Mouse (Mus musculus): ENCODE data around the gene Cyp26c1. TPM values are rescaled to one million over a fixed set of nuclear protein-coding genes. Genes with fewer than 3 reads are reported as not detected.

Cyp26c1 gene
- polyA plus RNA-seq, 1 experiment: 0.06 TPM

- no peak for TF ChIP-seq POLR2A (IDR thresholded peaks at IDR 0.05; ENCODE audit: low read depth, low read length)
- TF ChIP-seq CTCF (IDR thresholded peaks at IDR 0.05; ENCODE audit: extremely low read depth, insufficient read length, insufficient replicate concordance, low read depth, low read length): no peak
- no peak overlapping the region for H3K27ac ChIP-seq (ENCODE audit: insufficient read depth, low read depth, low read length)
- H3K4me3 ChIP-seq (ENCODE audit: low read depth, low read length): no peak overlapping the region
- WGBS: 46% methylated on average over 1 of the region's 1 CpGs
- no peaks in the 10 kb centered on the region for H3K36me3 ChIP-seq (ENCODE audit: control insufficient read depth, insufficient read depth, low read length)
- H3K4me1 ChIP-seq (ENCODE audit: control insufficient read depth, insufficient read depth, insufficient read length, low read length): no peaks in the 10 kb centered on the region
- H3K27me3 ChIP-seq (ENCODE audit: control insufficient read depth, insufficient read depth, low read length): no peaks in the 10 kb centered on the region
These were observed 30.6 kb downstream of the Cyp26c1 start for GRCm38 (mm10) chr19:37715980-37716379.

- WGBS: 73% methylated on average over 12 of the region's 12 CpGs
- no peak overlapping the region for H3K4me3 ChIP-seq (ENCODE audit: low read depth, low read length)
- TF ChIP-seq POLR2A (IDR thresholded peaks at IDR 0.05; ENCODE audit: low read depth, low read length) (no peak), CTCF (IDR thresholded peaks at IDR 0.05; ENCODE audit: extremely low read depth, insufficient read length, insufficient replicate concordance, low read depth, low read length) (no peak)
- H3K27me3 ChIP-seq (ENCODE audit: control insufficient read depth, insufficient read depth, low read length): no peaks in the 10 kb centered on the region
- no peaks in the 10 kb centered on the region for H3K36me3 ChIP-seq (ENCODE audit: control insufficient read depth, insufficient read depth, low read length)
- no peak overlapping the region for H3K27ac ChIP-seq (ENCODE audit: insufficient read depth, low read depth, low read length)
- no peaks in the 10 kb centered on the region for H3K4me1 ChIP-seq (ENCODE audit: control insufficient read depth, insufficient read depth, insufficient read length, low read length)
These were observed 31.3 kb downstream of the Cyp26c1 start for GRCm38 (mm10) chr19:37716524-37717175.

GRCm38 (mm10) chr19:37719166-37719565, 33.8 kb downstream of the Cyp26c1 start:
- H3K27ac ChIP-seq (ENCODE audit: insufficient read depth, low read depth, low read length): no peak overlapping the region
- no peaks in the 10 kb centered on the region for H3K36me3 ChIP-seq (ENCODE audit: control insufficient read depth, insufficient read depth, low read length)
- no peak for TF ChIP-seq CTCF (IDR thresholded peaks at IDR 0.05; ENCODE audit: extremely low read depth, insufficient read length, insufficient replicate concordance, low read depth, low read length)
- H3K27me3 ChIP-seq (ENCODE audit: control insufficient read depth, insufficient read depth, low read length): no peaks in the 10 kb centered on the region
- 27% methylated on average over 1 of the region's 1 CpGs for WGBS
- H3K4me1 ChIP-seq (ENCODE audit: control insufficient read depth, insufficient read depth, insufficient read length, low read length): no peaks in the 10 kb centered on the region
- no peak overlapping the region for H3K4me3 ChIP-seq (ENCODE audit: low read depth, low read length)

DNA sequence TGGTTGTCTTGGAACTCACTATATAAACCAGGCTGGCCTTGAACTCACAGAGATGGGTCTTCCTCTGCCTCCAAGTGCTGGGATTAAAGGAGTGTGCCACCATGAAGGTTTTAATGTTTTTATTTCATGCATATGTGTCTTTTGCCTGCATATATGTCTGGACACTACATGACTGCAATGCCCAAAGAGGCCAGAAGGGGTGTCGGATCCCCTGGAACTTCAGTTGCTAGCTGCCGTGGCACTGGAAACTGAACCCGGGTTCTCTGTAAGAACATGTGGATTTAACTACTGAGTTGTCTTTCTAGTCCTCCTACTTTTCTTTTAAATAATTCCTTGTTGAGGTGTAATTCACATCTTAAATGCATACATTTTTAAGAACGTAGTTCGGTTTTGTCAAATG, 39.2 kb downstream of the Cyp26c1 start:
- H3K27ac ChIP-seq (ENCODE audit: insufficient read depth, low read depth, low read length): no peak overlapping the region
- no peak overlapping the region for H3K4me3 ChIP-seq (ENCODE audit: low read depth, low read length)
- no peaks in the 10 kb centered on the region for H3K4me1 ChIP-seq (ENCODE audit: control insufficient read depth, insufficient read depth, insufficient read length, low read length)
- no peaks in the 10 kb centered on the region for H3K27me3 ChIP-seq (ENCODE audit: control insufficient read depth, insufficient read depth, low read length)
- H3K36me3 ChIP-seq (ENCODE audit: control insufficient read depth, insufficient read depth, low read length): no peaks in the 10 kb centered on the region
- 93% methylated on average over 5 of the region's 5 CpGs for WGBS
- TF ChIP-seq POLR2A (IDR thresholded peaks at IDR 0.05; ENCODE audit: low read depth, low read length): no peak
- TF ChIP-seq CTCF (IDR thresholded peaks at IDR 0.05; ENCODE audit: extremely low read depth, insufficient read length, insufficient replicate concordance, low read depth, low read length): no peak

DNA sequence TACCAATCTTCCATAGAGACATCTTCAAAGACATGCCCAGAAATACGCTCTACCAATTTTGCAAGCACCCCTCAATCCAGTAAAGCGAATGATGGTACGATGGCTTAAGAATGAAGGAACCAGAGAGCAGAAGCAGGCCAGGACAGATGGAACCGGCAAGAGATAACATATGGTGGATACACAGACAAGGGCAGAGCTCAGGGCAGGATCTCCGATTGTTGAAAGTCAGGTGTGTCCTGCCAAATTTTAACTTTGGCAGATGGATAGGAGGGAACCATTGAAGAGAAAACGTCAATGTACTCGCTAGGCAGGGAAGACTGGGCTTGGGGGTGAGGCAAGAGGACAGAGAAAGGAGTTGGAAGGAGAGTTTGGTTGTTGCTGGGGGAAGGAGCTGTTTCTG, 41.2 kb downstream of the Cyp26c1 start:
- Histone ChIP-seq H3K4me1 (ENCODE audit: control insufficient read depth, insufficient read depth, insufficient read length, low read length) (no peaks in the 10 kb centered on the region), H3K36me3 (ENCODE audit: control insufficient read depth, insufficient read depth, low read length) (no peaks in the 10 kb centered on the region), H3K27ac (ENCODE audit: insufficient read depth, low read depth, low read length) (no peak overlapping the region), H3K27me3 (ENCODE audit: control insufficient read depth, insufficient read depth, low read length) (no peaks in the 10 kb centered on the region), H3K4me3 (ENCODE audit: low read depth, low read length) (no peak overlapping the region)
- WGBS: 82% methylated on average over 7 of the region's 7 CpGs
- TF ChIP-seq CTCF (IDR thresholded peaks at IDR 0.05; ENCODE audit: extremely low read depth, insufficient read length, insufficient replicate concordance, low read depth, low read length) (no peak), POLR2A (IDR thresholded peaks at IDR 0.05; ENCODE audit: low read depth, low read length) (no peak)

DNA sequence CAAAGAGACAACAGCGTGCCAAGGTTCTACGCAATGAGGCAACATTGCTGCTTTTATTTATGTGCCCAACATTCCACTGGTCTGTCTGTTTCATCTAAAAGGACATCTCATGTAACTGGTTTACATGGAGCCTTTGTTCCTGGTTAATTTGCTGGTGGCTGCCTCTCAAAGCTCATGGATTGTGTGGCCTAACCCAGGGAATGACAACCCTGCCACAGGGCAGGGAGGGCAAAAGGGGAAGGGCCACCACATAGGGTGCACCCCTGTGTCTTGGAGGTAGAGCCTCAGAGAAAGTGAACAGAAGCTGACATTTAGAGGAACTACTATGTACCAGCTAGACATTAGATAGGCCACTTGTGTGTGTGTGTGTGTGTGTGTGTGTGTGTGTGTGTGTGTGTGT, 42.0 kb downstream of the Cyp26c1 start:
- Histone ChIP-seq H3K4me1 (ENCODE audit: control insufficient read depth, insufficient read depth, insufficient read length, low read length) (no peaks in the 10 kb centered on the region), H3K27ac (ENCODE audit: insufficient read depth, low read depth, low read length) (no peak overlapping the region), H3K36me3 (ENCODE audit: control insufficient read depth, insufficient read depth, low read length) (no peaks in the 10 kb centered on the region), H3K4me3 (ENCODE audit: low read depth, low read length) (no peak overlapping the region), H3K27me3 (ENCODE audit: control insufficient read depth, insufficient read depth, low read length) (no peaks in the 10 kb centered on the region)
- WGBS: 92% methylated on average over 2 of the region's 2 CpGs
- TF ChIP-seq POLR2A (IDR thresholded peaks at IDR 0.05; ENCODE audit: low read depth, low read length): no peak
- TF ChIP-seq CTCF (IDR thresholded peaks at IDR 0.05; ENCODE audit: extremely low read depth, insufficient read length, insufficient replicate concordance, low read depth, low read length): no peak

DNA sequence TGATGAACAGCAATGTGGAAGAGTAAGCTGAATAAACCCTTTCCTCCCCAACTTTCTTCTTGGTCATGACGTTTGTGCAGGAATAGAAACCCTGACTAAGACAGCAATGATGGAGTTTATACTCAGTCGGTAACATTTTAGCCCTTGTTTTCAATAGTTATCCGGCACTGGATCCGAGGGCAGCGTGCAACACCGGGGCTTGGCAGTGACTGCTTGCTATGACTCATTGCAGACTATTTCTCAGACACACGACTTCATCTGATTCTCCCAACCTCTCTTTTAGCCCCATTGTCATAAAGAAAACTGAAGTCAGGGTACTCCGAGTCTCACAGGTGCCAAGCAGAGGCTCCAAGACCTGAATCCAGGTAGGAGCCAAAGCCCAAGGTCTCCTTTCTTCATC, 50.0 kb downstream of the Cyp26c1 start:
- WGBS: 78% methylated on average over 8 of the region's 8 CpGs

More for the DNA sequence above, 50.0 kb downstream of the Cyp26c1 start:
- Histone ChIP-seq H3K27me3 (ENCODE audit: control insufficient read depth, insufficient read depth, low read length) (no peaks in the 10 kb centered on the region), H3K27ac (ENCODE audit: insufficient read depth, low read depth, low read length) (no peak overlapping the region), H3K4me1 (ENCODE audit: control insufficient read depth, insufficient read depth, insufficient read length, low read length) (no peaks in the 10 kb centered on the region), H3K36me3 (ENCODE audit: control insufficient read depth, insufficient read depth, low read length) (no peaks in the 10 kb centered on the region), H3K4me3 (ENCODE audit: low read depth, low read length) (no peak overlapping the region)
- TF ChIP-seq POLR2A (IDR thresholded peaks at IDR 0.05; ENCODE audit: low read depth, low read length): no peak
- TF ChIP-seq CTCF (IDR thresholded peaks at IDR 0.05; ENCODE audit: extremely low read depth, insufficient read length, insufficient replicate concordance, low read depth, low read length): no peak
